Mouse (Mus musculus) hindbrain, embryonic 15.5 days (tissue): ENCODE results near the gene Stard3. TPM values are rescaled to one million over a fixed set of nuclear protein-coding genes. Genes with fewer than 3 reads are reported as not detected.
A peak's percentile ranks its signal among the peaks of the same experiment; 100 is the strongest.

Source experiments
- ATAC-seq: fragments of 200-750 bp; cut with Nextera tagmentation; 2 replicates; pipeline ENCODE4 v1.8.0; 2017; ENCODE audit warnings: low read depth, moderate number of reproducible peaks, moderate TSS enrichment; ENCODE audit not compliant: low FRiP score
- H3K27ac ChIP-seq: fragments of 300-500 bp; sonication (generic); replicated peaks from 2 replicates; pipeline ENCODE4 v1.5.1; 2015; ENCODE audit warnings: mild to moderate bottlenecking, inconsistent platforms
- H3K27me3 ChIP-seq: fragments of 300-500 bp; sonication (generic); 2 replicates; pipeline ENCODE4 v1.6.1; 2015; ENCODE audit warnings: control low read depth, inconsistent platforms
- H3K36me3 ChIP-seq: fragments of 300-500 bp; sonication (generic); 2 replicates; pipeline ENCODE4 v1.6.1; 2015; ENCODE audit warnings: control low read depth, inconsistent platforms
- H3K4me1 ChIP-seq: fragments of 300-500 bp; sonication (generic); replicated peaks from 2 replicates; pipeline ENCODE4 v1.6.1; 2015; ENCODE audit warnings: control low read depth, inconsistent platforms
- H3K4me2 ChIP-seq: fragments of 300-500 bp; sonication (generic); 2 replicates; pipeline ENCODE4 v1.6.1; 2015; ENCODE audit warnings: moderate library complexity, mild to moderate bottlenecking, inconsistent platforms
- H3K4me3 ChIP-seq: fragments of 300-500 bp; sonication (generic); 2 replicates; pipeline ENCODE4 v1.5.1; 2015; ENCODE audit warnings: mild to moderate bottlenecking, inconsistent platforms
- H3K9ac ChIP-seq: fragments of 300-500 bp; sonication (generic); 2 replicates; pipeline ENCODE4 v1.6.1; 2015; ENCODE audit warnings: inconsistent platforms
- H3K9me3 ChIP-seq: fragments of 300-500 bp; sonication (generic); 2 replicates; pipeline ENCODE4 v1.6.1; 2016; ENCODE audit warnings: control low read depth, inconsistent platforms
- WGBS: fragments of 180-500 bp; shearing (Covaris S2); methylation state at CpG from one replicate; pipeline ENCODE4 v1.1.7; 2015; 5-methylcytosine and 5-hydroxymethylcytosine counted together
- polyA plus RNA-seq: library from polyadenylated mRNA; unstranded; fragments of >200 nt; fragmentation: Nextera tagmentation; extraction: Ambion mirVana; gene quantifications from 2 replicates; pipeline ENCODE4 v1.2.1, GENCODE M21; 2015

The Stard3 gene
- polyA plus RNA-seq, 1 experiment from 2014 or later: 40.3 TPM

DNA sequence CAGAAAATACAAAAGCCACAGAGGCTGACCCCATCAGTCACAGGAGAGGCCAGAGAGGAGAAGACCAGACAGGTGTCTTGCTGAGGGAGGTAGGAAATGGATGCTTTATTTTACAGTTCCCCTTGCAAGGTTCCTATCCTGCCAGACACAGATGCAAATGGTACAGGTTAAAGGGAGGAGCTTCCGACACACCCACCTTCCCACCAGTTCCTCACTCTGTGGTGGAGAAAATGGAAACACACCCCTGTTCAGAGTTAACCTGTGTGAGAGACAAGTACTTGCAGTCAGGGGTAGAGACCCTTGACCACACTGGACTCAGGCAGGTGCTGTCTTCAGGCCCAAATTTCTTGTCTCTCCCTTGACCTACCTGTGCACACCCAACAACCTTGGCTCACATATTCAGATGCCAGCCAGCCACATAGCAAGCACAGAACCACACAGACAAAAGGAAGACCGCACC, 27.4 kb upstream of the Stard3 start:
- H3K36me3 ChIP-seq: no peaks in the 10 kb centered on the region
- no peak overlapping the region for H3K4me2 ChIP-seq
- H3K9ac ChIP-seq: no peak overlapping the region
- no peak for ATAC-seq
- H3K9me3 ChIP-seq: no peaks in the 10 kb centered on the region
- 59% methylated on average over 2 of the region's 2 CpGs for WGBS
- peaks cover 48% of the 10 kb centered on the region for H3K4me1 ChIP-seq
- no peak overlapping the region for H3K4me3 ChIP-seq
- peaks cover 76% of the 10 kb centered on the region for H3K27me3 ChIP-seq
- H3K27ac ChIP-seq: peak overlapping the region; percentile 87; the same call in 1 of the 2 replicates

DNA sequence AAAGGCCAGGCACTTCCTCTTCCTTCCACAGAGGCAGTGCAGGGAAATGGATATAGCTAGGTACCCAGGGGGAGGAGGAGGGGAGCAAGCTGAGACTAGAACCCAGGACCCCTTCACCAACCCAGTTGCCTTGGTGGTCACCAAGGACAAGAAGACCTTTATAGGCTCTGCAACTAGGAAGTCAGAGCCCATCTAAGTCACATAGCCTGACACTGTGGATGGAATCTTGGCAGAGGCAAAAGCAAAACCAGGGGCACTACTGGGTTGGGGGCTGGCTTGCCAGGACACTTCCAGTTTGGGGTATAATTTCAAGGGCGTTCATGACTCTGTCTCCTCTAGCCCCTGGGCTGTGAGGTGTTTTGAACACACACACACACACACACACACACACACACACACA, 26.8 kb upstream of the Stard3 start:
- Histone ChIP-seq H3K27me3 (peaks cover 77% of the 10 kb centered on the region), H3K4me2 (no peak overlapping the region), H3K4me1 (peaks cover 48% of the 10 kb centered on the region), H3K36me3 (no peaks in the 10 kb centered on the region), H3K4me3 (no peak overlapping the region), H3K9ac (no peak overlapping the region), H3K9me3 (no peaks in the 10 kb centered on the region), H3K27ac (no peak overlapping the region)
- ATAC-seq: no peak
- 33% methylated on average over 1 of the region's 1 CpGs for WGBS

DNA sequence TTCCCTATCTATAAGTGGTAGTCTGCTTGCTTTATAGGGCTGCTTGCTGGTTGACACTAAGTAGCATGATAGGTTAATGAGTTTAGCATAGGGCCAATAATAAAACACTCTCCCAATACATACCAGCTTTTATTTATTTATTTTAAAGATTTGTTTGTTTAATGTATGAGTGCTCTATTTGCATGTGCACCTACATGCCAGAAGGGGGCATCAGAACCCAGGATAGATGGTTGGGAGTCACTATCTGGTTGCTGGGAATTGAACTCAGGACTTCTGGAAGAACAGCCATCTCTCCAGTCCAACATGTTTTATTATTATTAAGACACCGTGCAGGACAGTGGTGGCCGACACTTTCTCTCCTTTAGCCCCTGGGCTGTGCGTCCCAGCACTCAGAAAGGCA, 26.0 kb upstream of the Stard3 start:
- ATAC-seq: no peak
- Histone ChIP-seq H3K27me3 (peaks cover 81% of the 10 kb centered on the region), H3K36me3 (no peaks in the 10 kb centered on the region), H3K9ac (no peak overlapping the region), H3K4me2 (no peak overlapping the region), H3K27ac (no peak overlapping the region), H3K9me3 (no peaks in the 10 kb centered on the region), H3K4me3 (no peak overlapping the region), H3K4me1 (peaks cover 43% of the 10 kb centered on the region)
- WGBS: 89% methylated on average over 3 of the region's 3 CpGs

DNA sequence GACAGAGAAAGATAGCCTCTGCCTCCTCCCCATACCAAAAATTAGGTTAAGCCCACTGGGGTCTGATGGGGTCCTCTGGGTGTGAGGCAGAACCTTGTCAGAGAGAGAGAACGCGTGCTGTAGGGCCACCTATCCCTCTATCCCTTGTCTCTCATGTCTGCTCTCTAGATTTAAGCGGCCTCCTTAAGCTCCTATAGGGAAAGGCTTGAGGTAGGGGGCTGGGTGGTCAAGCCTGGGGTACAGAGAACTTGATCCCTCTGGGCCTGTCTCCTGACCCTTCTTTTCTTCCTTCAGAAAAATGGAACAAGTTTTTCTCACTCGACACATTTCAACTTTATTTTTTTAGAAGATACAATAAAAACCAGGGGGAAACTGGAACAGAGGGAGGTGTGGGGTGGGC, 25.3 kb upstream of the Stard3 start:
- no peak overlapping the region for H3K9ac ChIP-seq
- no peaks in the 10 kb centered on the region for H3K36me3 ChIP-seq
- no peak for ATAC-seq
- no peak overlapping the region for H3K4me2 ChIP-seq
- no peak overlapping the region for H3K4me3 ChIP-seq
- H3K27ac ChIP-seq: peak overlapping the region; percentile 72
- 78% methylated on average over 4 of the region's 4 CpGs for WGBS
- peaks cover 81% of the 10 kb centered on the region for H3K27me3 ChIP-seq
- peaks cover 37% of the 10 kb centered on the region for H3K4me1 ChIP-seq
- no peaks in the 10 kb centered on the region for H3K9me3 ChIP-seq

DNA sequence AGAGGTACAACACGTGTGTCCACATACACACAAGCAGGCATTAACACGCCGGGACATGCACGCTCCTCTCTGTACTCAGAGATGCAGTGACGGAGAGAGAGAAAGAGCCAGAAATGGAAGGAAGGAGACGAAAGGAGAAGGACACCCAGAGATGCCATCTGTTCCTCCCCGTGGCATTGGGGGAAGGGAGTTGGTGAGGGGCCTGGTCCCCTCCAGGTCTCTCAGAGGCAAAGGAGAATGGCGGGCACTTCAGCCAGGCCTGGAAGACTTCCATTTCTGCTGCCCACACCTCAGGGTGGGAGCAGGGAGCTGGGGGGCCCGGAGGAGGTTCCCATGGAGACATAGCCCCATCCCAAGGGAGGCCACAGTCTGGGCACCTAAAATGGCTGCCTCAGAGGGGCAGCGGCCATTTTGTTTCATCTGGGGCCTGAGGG, 24.9 kb upstream of the Stard3 start:
- Histone ChIP-seq H3K36me3 (no peaks in the 10 kb centered on the region), H3K27me3 (peaks cover 83% of the 10 kb centered on the region), H3K27ac (peak overlapping the region; percentile 72), H3K9ac (no peak overlapping the region), H3K4me3 (no peak overlapping the region), H3K4me2 (no peak overlapping the region), H3K9me3 (no peaks in the 10 kb centered on the region), H3K4me1 (peaks cover 35% of the 10 kb centered on the region)
- WGBS: 65% methylated on average over 10 of the region's 10 CpGs
- ATAC-seq: no peak

DNA sequence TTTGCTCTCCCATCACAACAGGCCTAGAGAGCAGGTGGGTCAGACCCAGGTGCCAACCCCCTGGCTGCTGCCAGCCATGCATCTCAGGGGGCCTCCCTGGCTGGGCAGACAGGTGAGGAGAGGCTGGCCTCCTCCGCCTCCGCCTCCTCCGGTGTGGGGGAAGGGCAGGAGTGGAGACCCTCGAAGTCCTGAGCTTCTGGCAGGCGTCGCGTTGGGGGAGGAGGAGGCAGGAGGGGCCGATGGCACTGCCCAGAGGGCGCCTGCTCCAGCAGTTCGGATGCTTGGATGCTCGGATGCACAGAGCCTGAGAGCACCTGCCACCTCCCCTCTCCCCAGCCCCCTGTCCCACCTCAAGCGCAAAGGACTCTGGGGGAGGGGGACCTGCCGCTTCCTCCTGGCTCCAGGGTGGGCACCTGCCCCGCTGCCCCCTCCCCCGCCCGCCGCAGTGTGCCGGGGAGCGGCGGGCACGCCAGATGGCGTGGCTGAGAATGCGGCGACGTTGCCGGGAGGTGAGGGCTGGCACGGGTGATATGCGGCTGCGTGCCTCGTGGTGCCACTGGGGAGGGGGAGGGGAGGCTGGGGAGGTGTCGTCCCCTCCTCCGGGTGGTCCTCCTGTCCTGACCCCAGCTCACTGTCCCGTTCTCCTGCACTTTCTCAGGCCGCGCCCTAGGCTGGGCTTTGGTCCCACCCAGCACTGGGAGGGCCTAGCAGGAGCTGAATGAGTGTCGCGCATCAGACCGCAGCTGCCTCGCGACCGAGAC, 24.0 kb upstream of the Stard3 start:
- peak; percentile 52 for ATAC-seq
- H3K4me3 ChIP-seq: peak overlapping the region; percentile 35
- no peaks in the 10 kb centered on the region for H3K36me3 ChIP-seq
- peak overlapping the region; percentile 72 for H3K27ac ChIP-seq
- H3K4me1 ChIP-seq: peaks cover 37% of the 10 kb centered on the region
- H3K9me3 ChIP-seq: no peaks in the 10 kb centered on the region
- WGBS: 4% methylated on average over 26 of the region's 41 CpGs
- H3K27me3 ChIP-seq: peaks cover 85% of the 10 kb centered on the region
- H3K9ac ChIP-seq: peak overlapping the region; percentile 31; the same call in 1 of the 2 replicates
- H3K4me2 ChIP-seq: peak overlapping the region; percentile 64

DNA sequence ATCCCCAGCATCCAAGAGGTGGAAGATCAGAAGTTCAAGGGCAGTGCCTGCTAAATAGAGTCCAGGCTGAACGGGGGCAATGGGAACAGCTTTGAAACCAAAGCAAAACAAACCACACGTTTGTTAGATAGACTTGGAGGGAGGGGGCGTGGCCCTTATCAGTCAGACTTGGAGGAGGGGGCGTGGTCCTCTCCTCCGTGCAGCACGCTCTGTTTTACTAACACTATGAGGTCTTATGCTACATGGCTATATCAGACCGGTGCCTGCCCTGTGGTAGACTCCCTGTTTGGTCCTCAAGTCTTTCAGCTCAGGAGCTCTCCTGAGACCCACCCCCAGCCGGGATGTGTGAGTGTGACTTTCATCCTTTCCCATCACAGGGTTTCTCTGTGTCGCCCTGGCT, 22.9 kb upstream of the Stard3 start:
- H3K9me3 ChIP-seq: no peaks in the 10 kb centered on the region
- no peak for ATAC-seq
- no peak overlapping the region for H3K27ac ChIP-seq
- peak overlapping the region; percentile 64; the same call in 1 of the 2 replicates for H3K4me2 ChIP-seq
- peaks cover 47% of the 10 kb centered on the region for H3K4me1 ChIP-seq
- 11% methylated on average over 9 of the region's 9 CpGs for WGBS
- no peak overlapping the region for H3K9ac ChIP-seq
- no peaks in the 10 kb centered on the region for H3K36me3 ChIP-seq
- no peak overlapping the region for H3K4me3 ChIP-seq
- peaks cover 85% of the 10 kb centered on the region for H3K27me3 ChIP-seq

DNA sequence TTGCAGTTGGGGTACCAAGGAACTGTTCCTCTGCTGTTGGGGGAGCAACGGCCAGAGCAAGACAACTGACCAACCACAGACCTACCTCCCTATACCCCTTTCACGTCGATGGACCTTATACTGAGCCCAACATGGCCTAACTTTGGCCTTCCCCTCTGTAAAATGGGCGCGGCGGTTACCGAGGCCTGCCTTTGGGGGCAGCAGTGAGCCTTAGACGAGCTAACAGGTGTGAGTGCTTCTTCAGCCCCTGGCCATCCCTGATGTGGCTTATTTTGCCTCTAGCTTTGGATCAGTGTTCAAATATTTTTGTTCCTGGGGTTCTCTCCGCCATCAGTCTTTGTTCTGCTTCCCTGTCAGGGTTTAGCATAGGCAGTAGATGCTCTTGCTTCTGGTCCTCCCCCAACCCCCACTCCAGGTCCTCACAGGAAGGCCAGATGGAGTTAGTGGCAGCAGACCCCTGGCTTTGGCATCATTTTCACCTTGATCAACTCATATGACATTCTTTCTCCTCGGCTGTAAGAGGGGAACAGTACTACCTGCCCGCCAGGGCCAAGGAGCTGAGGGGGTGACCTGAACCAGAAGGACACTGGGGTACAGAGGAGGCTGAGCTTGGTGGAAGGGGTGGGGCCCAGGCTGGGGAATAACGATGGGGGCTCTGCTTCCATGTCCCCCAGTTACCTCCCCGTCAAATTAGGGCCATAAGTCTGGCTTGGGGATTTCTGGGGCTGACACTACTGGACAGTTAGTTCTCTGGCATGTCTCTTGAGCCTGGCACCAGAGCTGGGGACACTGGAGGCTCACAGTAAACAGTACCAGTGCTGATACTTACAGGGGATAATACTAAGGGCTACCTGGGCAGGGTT, 21.7 kb upstream of the Stard3 start:
- Histone ChIP-seq H3K27ac (no peak overlapping the region), H3K27me3 (peaks cover 82% of the 10 kb centered on the region), H3K4me1 (peaks cover 49% of the 10 kb centered on the region), H3K4me3 (no peak overlapping the region), H3K4me2 (no peak overlapping the region), H3K9me3 (no peaks in the 10 kb centered on the region), H3K36me3 (no peaks in the 10 kb centered on the region), H3K9ac (no peak overlapping the region)
- no peak for ATAC-seq
- 20% methylated on average over 13 of the region's 13 CpGs for WGBS

DNA sequence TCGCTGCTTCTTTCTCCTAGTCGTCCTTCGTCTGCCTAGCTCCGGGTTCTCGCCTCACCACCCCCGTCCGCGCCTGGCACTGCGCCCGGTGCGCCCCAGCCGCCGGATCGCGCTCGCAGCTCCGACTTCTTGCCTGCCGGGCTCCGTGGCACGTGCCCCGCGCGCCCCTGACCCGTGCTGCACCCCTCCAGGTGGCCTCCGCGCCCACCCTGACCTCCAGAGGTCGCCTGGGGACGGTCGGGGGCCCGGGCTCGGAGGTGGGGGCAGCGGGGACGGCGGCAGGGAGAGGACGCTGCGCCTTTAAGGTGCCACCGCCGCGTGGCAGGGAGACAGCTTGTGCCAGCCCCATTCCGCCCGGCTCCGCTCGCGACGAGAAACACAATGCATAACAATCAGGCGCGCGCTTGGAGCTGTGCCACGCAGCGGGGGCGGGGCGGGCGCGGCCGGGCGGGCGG, 19.6 kb upstream of the Stard3 start:
- ATAC-seq: no peak
- WGBS: under 1% methylated on average over 45 of the region's 57 CpGs
- Histone ChIP-seq H3K4me2 (peak overlapping the region; percentile 98), H3K4me3 (peak overlapping the region; percentile 56), H3K36me3 (no peaks in the 10 kb centered on the region), H3K27ac (peak overlapping the region; percentile 93), H3K9me3 (no peaks in the 10 kb centered on the region), H3K9ac (peak overlapping the region; percentile 58), H3K27me3 (peaks cover 68% of the 10 kb centered on the region), H3K4me1 (peaks cover 60% of the 10 kb centered on the region)

DNA sequence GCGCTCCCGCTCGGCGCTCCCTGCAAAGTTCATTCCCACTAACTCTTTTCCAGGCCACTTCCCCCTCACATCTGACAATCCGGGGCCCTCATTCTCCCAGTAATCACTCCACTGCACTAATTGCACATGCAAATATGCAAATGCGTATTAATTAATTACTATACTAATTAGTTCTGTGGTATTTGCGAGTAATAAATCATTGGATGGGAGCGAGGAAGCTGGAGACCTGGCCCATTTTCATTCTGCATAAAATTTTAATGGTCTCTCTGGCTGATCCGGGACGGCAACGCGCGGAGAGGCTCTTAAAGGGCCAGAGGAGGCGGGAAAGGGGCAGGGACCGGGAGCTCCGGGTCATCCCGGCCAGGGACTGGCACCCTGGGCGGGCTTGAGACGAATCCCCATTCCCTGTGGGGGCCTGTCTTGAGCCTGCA, 19.1 kb upstream of the Stard3 start:
- Histone ChIP-seq H3K4me2 (peak overlapping the region; percentile 98), H3K9me3 (no peaks in the 10 kb centered on the region), H3K27ac (peak overlapping the region; percentile 93), H3K4me1 (peaks cover 55% of the 10 kb centered on the region), H3K4me3 (peak overlapping the region; percentile 56), H3K27me3 (peaks cover 65% of the 10 kb centered on the region), H3K9ac (peak overlapping the region; percentile 58), H3K36me3 (no peaks in the 10 kb centered on the region)
- peak; percentile 29; the same call in 1 of the 2 replicates for ATAC-seq
- 2% methylated on average over 18 of the region's 19 CpGs for WGBS

DNA sequence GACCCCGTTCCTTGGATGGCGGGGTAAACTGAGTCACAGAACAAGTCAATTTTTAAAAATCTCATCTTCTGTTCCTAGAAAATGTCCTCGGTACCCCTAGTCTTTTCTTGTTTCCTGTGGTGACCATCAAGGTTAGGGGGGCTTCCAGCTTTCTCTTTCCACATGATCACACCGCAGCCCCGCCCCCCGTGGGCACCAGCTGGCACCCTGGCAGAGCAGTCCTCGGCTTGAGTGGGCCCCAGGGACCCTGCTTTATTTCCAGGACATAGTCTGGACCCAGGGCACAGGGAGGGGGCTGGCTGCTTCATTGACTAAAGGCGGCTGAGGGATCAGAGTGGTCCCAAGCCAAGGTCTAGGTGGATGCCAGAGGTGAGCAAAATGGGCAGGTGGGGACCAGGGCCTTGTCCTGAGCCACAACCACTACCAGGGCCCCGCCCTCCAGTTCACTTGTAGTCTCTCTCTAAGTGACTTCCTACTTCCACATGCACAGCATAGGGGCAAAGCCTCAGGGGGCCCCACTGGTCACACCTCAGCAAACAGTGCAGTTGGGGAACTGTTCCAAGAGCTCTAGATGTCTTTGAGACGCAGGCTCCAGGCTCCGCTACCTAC, 18.4 kb upstream of the Stard3 start:
- no peaks in the 10 kb centered on the region for H3K9me3 ChIP-seq
- peak overlapping the region; percentile 98 for H3K4me2 ChIP-seq
- H3K9ac ChIP-seq: no peak overlapping the region
- peaks cover 60% of the 10 kb centered on the region for H3K27me3 ChIP-seq
- ATAC-seq: no peak
- 5% methylated on average over 11 of the region's 11 CpGs for WGBS
- H3K36me3 ChIP-seq: no peaks in the 10 kb centered on the region
- peaks cover 49% of the 10 kb centered on the region for H3K4me1 ChIP-seq
- peak overlapping the region; percentile 56 for H3K4me3 ChIP-seq
- H3K27ac ChIP-seq: peak overlapping the region; percentile 93
